Mouse (Mus musculus): ENCODE data around the gene Patl1.

DNA sequence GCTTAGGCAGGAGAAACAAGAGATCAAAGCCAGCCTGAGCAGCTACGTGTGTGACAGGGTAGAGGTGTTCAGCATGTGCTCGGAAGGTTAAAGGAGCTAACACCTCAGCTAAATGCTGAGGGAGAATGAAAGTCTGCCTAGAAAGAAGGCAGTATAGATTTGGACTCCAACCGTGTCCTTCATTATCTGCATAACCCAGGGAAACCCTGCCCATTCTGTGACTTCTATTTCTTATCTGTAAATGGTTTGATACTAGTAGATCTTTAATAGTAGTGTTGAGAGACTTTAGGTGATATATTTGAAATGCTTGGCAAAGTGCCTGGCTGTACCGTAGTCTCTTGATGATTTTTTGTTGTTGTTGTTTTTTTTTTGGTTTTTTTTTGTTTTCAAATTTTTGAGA, 63.5 kb downstream of the Patl1 start:
- TF ChIP-seq CTCF (IDR thresholded peaks at IDR 0.05; ENCODE audit: control insufficient read depth, insufficient read depth, insufficient replicate concordance, low read depth, low read length) (no peak), POLR2A (IDR thresholded peaks at IDR 0.05; ENCODE audit: control insufficient read depth, low read depth, low read length) (no peak)
